Mouse (Mus musculus) ovary, postnatal 14 days (tissue): Measurements from ENCODE around the gene Oas2.

Experiments
- DNase-seq: peaks from one replicate; pipeline ENCODE4 v3.0.0; 2022; ENCODE audit warnings: low spot score

The Oas2 gene

DNA sequence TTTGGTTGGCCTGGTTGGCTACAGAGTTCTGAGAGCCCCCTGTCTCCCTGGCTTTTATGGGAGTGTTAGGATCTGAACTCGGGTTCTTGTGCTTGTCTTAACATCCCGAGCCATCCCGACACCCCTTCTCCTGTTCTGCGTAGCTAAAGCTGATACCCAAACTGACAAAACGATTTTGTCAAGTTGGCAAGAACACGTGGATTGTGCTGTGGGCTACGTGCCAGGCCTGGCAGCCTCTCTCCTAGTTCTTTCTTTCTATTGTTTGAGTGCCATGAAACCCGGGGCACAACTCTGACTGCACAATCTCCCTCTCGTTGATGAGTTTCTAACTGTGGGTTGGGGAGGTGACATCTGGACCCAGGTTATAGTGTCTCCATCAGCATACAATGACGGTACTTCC, 20.3 kb downstream of the Oas2 start:
- DNase-seq = no peak

DNA sequence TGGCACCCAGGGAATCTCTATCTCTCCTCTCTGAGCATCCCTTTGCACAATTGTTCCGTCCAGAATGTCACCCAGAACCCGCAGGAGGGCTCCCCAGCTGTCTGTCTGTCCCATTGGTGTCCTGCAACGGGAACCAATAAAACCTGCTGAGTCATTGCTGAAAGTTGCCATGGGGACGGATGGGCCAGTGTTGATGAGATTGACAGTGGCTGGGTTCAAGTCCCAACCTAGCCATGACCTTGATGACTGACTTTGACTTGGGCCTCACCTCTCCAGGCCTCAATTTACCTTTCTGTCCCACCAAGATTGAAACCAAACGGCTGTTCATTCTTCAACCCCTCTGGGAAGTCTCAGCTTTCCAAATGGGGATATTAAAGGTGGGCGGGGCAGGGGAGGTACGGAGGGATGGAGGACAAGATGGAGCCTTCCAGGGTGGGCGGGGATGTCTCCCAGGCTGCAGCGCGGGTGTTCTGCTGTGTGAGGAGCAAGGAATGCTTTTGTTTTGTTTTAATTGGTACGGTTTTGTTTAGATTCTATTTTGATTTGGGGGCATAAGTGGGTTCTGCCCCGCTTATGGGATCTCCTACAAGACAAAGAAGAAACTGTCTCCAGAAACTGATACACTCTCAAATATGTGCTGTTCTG, 23.7 kb downstream of the Oas2 start:
- DNase-seq = no peak

DNA sequence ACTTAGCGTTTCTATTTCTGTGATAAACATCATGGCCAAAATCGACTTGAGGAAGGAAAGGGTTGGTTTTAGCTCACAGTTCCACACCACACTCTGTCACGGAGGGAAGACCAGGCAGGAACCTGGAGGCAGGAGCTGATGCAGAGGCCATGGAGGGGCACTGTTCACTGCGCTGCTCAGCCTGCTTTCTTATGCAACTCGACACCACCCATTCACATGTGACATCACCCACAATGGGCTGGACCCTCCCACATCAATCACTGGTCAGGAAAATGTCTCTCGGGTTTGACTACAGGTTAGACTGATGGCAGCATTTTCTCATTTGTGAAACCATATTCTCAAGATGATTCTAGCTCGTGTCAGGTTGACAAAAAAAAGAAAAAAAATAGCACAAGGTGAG, 28.6 kb downstream of the Oas2 start:
- DNase-seq = no peak

DNA sequence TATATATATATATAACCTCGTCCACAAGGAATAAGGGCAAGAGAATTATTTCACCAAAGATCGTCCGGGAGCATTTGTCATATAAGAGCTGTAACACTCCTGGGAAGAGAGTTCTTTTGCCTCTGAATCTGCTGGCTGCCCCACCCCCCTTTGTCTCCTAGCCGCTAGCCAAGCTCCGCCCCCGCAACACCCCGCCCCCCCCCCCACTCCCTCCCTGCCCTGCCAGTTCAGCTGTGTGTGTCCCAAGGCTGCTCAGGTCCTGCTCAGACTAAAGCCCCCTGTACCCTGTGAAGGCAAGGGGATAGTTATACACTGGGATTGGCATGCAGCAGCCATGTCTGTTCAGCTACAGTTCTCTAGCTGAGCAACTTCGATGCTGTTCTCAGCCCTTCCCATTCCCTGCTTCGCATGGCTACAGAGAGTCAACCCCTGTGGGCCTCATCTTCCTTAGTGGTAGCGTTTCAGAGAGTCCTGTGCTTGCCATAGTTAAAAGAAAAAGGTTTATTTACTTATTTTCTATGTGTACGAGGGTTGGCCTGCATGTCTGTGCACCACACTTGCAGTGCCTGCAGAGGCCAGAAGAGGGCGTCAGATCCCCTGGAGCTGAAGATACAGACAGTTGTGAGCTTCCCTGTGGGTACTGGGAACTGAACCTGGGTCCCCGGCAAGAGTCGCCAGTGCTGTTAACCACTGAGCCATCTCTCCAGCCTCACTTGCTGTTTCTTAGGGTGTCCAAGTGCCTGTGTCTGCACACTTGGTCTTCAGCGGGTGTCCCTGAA, 30.9 kb downstream of the Oas2 start:
- DNase-seq = no peak

DNA sequence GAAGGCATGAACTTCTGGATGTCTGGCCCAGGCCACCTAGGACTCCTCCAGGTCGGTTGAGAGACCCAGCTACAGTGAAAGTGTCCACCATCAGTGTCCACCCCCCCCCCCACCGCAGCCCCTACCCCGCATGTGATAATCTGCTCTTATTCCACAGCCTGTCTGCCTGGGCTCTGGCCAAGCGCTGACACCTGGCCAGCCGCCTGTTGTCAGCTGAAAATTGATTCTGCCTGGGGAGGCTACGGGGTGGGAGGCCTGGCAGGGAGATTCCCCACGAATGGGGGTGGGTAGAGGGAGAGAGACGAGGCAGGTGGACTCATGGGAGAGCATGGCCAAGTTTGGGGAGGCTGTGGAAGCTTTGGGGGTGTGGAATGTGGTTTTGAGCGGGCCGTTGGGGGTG, 32.5 kb downstream of the Oas2 start:
- no peak for DNase-seq

DNA sequence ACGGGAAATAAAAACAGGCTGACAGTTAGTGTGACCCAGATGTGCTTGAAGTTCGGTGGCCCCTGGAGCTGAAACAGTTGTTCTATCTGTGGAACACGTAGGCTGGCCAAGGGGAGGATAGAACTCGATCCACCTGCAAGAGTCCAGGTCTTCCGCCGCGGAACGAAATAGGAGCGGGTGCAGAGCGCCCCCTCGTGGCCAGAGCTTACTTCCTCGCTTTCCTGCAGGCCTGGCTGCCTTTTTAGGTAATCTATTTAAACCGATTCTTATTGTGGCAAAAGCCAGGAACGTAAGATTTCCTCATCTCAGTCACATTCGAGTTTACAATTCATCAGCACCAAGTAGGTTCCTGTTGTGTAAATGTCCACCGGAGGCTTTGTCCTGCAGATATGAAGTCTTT, 35.3 kb downstream of the Oas2 start:
- peak; percentile 75 for DNase-seq

DNA sequence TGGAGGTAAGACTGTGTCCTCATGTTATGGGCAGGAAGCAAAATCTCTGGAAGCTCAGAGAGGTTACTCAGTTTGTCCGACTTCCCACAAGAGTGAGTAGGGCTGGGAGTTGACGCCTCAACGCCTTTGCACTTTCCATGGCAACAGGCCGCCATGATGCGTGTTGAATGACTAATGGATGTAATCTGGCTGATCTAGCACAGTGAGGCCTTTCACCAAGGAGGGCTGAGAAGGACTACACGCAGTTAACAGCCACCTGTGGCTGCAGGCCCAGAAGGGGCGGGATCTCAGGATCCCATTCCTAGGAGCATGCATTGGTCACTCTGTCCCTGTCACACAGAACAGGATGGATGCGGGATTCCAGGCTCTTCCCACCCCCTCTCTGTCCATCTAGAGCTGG, 36.9 kb downstream of the Oas2 start:
- DNase-seq = no peak

DNA sequence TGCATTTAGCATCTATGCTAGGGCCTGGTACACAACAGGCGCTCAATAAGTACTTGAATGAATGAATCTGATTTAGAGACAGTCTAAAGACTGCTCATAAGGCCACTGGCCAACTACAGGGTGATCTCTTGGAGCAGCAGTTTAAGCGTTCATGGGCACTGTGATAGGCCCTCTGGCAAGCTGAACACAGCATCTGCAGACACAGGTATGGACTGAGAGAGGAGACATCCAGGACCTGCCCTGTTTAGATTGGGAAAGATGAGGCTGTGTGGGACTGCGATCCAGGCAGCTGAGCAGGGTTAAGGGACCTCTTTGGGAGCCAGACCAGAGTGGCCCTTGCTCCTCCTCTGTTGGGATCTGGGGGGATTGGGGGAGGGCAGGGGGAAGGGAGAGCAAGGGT, 37.8 kb downstream of the Oas2 start, which contains the start of gene Dtx1:
Gene Dtx1, minus strand, starts transcription at position 101 of the 400 bp plus-strand sequence.
- no peak for DNase-seq

DNA sequence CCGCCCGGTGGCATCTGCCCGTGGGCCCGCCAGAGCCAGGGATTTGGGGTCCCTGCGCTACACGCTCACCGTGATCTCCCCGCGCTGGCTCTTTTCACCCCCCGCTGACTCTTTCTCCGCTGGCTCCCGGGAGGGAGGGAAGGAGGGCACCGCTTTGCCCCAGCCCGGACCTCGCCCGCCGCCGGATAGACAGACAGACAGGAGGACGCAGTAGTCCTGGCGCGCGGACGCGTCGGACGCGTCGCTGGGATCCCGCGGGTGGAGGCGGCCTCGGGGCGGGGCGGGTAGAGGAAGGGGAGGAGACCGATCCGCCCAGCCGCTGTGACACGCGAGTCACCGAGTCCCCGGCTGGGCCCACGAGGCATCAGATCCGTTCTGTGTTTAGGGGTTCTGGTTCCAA, 38.2 kb downstream of the Oas2 start:
- no peak for DNase-seq

DNA sequence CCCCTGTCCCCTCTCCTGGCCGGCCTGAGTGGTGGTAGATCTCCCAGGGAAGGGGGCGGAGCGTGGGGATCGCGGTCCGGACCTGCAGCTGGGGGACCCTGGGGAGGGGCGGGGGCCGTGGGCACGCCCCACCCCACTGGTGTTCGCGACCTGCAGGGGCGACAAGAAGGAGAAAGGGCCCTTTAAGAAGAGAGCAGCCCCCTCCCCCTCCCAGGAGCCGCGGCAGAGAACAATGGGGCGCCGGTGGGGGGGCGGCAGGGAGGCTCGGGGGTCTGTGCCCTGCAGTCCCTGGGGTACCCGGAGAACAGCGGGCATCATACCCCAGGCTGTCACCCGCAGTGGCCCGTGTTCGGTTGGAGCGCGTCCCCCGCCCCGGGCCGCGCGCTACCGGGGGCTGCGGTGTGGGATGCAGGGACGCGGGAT, 38.8 kb downstream of the Oas2 start:
- no peak for DNase-seq

DNA sequence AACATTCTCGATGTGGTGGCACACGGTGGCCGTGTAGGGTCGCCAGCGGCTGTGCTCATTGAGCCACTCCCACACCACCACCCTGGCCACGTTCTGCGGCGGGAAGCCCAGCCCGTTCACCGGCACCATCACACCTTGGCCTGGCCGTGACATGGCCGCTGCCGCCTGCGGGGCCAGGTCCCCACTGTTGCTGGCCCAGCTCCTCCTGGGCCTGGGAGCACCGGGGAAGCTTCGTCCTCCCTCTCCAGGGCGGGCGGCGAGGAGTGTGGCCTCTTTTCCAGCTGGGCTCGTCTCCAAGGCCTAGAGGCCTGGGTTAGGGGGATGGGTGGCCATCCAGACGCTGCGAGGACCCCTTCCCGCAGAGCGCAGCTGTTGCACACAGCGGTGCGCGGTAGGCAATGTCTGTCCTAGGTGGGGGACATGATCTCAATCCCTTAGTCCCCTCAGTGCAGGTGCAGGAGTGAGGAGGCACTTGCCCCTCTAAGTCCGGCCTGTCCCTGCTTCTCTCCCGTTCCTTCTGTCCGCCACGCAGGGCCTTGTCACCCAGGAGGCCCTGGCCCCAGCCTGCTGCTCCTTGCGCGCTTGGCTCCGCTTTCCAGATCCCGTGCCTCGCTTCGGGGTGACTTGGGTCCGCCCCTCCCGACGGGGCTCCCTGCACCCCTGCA, 39.4 kb downstream of the Oas2 start:
- DNase-seq = no peak

DNA sequence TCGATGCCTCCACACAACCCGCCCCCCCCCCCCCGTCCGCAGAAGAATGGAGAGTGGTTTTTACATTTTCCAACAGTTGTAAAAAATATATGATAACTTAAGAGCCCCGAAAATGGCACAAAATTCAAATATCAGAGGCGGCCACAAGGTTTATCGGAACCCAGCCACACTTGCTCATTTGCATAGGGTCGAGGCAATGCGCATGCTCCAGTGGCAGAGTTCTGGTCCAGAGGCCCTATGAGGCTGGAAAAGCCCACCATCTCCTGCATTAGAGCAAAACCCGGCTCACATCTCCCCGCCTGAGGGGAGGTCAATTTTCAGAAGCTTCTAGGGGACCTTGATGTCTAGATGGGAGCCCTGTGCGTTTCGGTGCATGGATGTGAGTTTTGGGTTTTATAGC, 42.7 kb downstream of the Oas2 start:
- no peak for DNase-seq

DNA sequence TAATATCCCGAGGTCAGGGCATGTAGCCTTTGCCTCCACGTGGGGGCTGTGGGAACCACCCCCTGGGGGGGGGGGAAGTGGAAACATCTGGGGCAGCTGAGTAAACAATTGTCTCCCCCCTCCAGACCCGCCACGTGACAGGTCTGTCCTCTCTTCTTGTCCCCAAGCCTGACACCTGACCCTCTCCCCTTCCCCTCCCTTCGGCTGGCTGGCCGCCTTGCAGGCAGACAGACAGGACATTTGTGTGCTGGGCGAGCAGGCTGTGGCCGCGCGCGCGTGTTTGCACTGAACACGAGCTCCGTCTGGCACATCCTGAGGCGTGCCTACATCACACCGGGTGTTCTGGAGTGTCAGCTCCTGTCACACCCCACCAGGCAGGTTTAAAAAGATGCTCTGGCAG, 43.1 kb downstream of the Oas2 start:
- no peak for DNase-seq

DNA sequence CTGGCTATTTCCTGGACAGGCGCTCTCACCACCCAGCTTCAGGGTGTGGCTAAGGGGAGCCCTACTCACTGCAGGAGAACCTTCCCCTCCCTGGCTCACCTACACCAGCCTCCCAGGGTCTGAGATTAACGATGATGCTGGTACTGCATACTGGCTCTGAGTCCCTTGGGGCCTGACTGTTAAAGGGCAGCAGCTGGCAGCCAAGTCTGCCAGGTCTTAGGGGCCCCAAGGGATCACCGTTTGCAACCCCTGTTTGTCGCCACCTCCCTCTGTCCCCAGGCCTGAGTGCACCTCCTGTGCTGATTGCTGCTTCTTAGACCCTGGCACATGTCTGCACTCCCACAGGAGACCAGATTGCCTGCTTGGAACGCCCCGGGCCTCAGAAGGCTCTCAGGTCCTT, 45.2 kb downstream of the Oas2 start:
- DNase-seq = no peak

DNA sequence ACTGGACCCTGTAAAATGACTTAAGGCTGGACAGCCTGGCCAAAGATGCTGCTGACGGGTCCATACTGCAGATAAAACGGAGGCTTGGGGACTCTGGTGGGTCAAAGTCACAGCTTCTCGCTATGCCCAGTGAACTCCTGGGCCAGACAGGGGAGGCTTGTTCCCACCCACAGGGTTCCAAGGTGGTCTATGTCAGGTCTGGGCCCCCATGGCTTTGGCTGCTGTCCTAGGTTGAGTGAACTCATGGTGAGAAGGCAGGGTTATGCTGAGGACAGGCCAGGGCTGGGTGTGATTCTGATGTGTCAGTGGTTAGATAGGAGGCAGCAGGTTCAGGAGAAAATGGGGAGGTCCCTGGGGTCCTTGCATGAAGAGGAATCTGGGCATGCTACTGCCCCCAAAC, 46.0 kb downstream of the Oas2 start:
- no peak for DNase-seq

DNA sequence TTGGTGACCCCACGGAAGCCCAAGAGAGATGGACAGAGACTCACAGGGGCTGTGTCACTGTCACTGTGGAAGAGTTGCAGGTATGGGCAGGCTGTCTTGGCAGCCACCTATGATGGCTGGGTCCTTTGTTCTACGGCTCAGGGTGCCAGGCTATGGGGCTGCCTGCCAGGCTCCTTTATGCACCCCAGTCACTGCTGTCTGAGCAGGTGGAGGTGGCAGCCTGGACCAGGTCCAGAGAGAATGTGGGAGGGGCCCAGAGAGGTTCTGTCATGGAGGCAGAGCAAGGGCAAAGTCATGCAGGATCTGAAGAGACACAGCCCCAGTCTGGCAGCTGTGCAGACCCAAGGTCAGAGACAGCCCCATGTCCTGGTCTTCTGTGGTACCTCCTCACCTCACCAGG, 46.7 kb downstream of the Oas2 start:
- DNase-seq = no peak

DNA sequence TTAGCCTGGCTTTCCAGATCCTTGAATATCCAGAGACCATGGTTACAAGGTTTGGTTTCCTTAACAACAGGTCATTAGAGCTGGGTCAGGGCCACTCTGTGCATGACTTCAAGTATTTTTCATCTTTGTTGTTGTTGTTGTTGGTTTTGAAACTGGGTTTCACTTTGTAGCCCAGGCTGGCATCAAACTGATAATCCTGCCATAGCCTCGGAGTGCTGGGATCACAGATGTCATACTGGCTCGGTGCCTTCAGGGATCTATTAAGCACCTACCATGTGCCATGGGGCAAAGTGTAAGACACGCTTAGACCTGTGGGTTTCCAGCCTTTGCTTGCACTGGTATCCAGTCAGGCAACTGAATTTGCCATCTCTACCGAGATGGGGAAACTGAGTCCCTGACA, 47.2 kb downstream of the Oas2 start:
- no peak for DNase-seq

DNA sequence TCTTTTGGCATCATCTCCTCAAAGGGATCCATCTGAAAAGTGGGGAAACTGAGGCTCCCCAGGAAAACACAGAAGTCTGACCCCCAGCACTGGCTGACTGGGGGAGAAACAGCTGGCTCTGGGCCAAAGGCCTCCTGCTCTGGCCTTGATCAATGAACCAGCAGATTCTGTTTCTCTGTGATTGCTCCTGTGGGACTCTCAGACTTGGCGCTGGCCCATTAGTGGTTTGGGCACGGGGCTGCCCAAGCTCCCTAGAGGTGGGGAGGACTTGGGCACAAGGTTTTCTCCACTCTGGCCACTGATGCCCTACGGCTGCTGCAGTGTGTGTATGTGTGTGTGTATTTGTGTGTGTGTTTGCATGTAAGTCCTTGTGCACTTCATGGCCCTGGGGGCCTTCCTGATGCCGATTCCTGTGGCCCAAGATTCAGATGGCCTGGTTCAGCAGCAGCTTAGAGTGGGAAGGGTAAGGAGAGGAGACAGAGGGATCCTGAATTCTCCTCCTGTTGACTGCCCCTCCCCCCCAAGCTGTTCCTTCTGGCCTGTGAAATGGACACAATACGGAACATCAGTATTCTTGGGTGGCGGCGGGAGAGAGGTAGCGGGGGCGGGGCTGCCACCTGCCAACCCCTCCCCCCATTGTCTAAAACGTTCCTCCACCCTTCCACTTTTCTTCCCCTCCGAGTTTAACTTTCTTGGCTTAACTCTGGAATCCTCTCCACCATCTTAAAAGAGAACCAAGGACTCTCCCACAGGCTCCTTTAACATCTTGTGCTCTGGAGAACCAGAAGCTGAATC, 48.5 kb downstream of the Oas2 start:
- no peak for DNase-seq

DNA sequence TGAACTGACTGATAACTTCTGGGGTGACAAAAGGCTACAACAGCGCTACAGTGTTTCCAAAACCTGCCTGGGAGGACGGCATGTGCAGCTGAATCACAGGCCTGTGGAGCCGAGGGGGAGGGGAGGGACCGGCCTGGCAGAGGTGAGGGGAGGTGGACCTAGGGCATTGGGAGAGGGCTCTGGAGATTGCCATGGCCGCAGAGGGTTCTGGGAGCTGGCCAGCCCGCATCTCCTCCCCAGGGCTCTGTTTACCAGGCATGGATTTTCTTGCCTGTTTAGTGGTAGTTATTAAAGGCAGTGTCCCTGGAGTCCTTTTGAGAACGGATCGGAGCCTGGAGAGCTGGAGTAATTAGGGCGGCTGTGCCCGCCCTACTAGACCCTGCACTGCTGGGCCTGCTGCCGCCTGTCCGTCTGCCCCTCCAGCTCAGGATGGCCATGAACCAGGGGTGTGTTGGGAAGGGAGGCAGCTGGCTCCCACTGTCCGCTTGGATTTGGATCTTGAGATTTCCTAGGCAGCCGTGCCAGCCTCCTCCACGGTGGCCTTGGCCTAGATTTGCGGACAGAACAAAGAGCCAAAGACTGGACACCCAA, 50.8 kb downstream of the Oas2 start:
- no peak for DNase-seq

DNA sequence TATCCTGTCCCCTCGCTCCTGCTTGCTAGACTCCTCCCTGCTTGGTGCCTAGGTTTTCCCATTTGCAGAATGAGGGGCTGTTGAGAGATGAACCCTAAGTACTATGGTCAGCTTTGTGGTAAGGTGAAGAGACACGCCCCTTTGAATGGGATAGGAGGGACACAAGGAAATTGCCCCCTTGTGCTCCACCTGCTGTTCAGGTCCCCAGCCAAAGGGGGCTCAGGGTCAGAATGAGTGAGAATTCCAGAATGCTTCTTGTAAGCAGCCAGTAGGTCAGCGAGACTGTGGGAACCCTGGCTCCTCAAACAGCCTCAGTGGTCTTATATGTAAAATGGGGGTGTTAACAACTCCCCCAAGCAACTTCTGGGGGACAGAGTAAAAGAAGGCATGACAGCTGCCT, 51.5 kb downstream of the Oas2 start:
- DNase-seq = no peak

DNA sequence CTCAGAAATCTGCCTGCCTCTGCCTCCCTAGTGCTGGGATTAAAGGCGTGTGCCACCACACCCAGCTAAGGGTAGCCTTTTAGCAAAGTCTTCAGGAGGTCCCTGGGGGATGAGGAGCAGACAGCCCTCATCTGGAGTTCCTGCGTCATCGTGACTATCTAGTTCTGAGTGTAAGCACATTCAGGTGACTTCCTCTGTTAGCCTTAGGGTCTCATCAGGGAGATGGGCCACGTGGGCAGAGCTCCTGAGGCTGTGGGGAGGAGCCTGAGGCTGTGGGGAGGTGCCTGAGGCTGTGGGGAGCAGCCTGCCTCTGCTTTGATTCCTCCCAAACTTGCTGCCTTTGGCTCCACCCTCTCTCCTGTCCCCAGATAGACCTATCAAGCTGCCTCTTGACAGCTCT, 52.8 kb downstream of the Oas2 start:
- DNase-seq = no peak

DNA sequence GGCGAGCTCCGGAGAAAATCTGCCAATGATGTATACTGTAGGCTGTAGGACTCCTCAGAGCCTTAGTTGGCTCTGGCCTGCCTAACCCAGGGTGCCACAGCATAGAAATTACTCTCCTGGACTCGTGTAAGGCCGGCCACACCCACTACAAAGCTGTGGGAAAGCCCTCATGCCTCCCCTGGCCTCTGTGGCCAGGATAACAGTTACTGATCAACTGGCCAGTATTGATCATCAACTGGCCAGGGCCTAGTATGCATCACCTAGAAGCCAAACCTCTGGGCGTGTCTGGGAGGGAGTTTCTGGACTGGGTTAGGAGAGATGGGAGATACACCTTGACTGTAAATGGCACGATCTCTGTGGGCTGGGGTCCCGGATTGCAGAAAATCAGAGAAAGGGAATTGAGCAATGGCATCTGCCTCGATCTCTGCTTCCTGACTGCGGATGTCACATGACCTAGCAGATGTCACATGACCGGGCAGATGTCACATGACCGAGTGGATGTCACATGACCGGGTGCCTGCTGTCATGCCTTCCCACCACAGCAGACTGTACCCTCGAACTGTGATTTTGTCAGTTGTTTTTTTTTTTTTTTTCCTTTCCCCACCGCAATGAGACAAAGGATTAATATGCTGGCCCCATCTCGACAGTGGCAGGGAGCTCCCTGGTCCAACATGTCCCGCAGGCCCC, 53.5 kb downstream of the Oas2 start:
- DNase-seq = no peak
